Mouse (Mus musculus) frontal cortex, postnatal 36 days (tissue): ENCODE results near the gene Farp1.

Source experiments
- DNase-seq, 2 experiments: peaks; one replicate each; pipeline ENCODE4 v3.0.0; 2022; ENCODE audit warnings: low spot score in 2 of 2

Farp1 gene

GRCm38 (mm10) chr14:121310325-121311080, 275.5 kb downstream of the Farp1 start:
- no peak for DNase-seq

GRCm38 (mm10) chr14:121311083-121311482, 276.1 kb downstream of the Farp1 start:
- no peak for DNase-seq

- DNase-seq: no peak
Observed at GRCm38 (mm10) chr14:121313283-121313682, 278.3 kb downstream of the Farp1 start.

GRCm38 (mm10) chr14:121314934-121315333, 279.9 kb downstream of the Farp1 start:
- DNase-seq: no peak

- no peak for DNase-seq
Observed at GRCm38 (mm10) chr14:121316136-121316535, 281.1 kb downstream of the Farp1 start.

GRCm38 (mm10) chr14:121316631-121317311, 281.8 kb downstream of the Farp1 start:
- no peak for DNase-seq

- no peak for DNase-seq
Observed at GRCm38 (mm10) chr14:121317312-121317671, 282.3 kb downstream of the Farp1 start.

- DNase-seq: no peak
Observed at GRCm38 (mm10) chr14:121318382-121318781, 283.4 kb downstream of the Farp1 start.

GRCm38 (mm10) chr14:121322150-121322549, 287.1 kb downstream of the Farp1 start:
- DNase-seq: no peak

GRCm38 (mm10) chr14:121322641-121323040, 287.6 kb downstream of the Farp1 start:
- DNase-seq: peak; percentile 76 to 80

GRCm38 (mm10) chr14:121324521-121325330, 289.7 kb downstream of the Farp1 start:
- DNase-seq: peak in 1 of 2 experiments; percentile 35

- no peak for DNase-seq
Observed at GRCm38 (mm10) chr14:121326432-121326831, 291.4 kb downstream of the Farp1 start.

- no peak for DNase-seq
Observed at GRCm38 (mm10) chr14:121328878-121329277, 293.9 kb downstream of the Farp1 start.

- DNase-seq: no peak
Observed at GRCm38 (mm10) chr14:121329401-121330089, 294.5 kb downstream of the Farp1 start.

- no peak for DNase-seq
Observed at GRCm38 (mm10) chr14:121330090-121330408, 295.0 kb downstream of the Farp1 start.
